Mouse (Mus musculus) erythroid progenitor cell, adult 5-6 weeks (primary cell): ENCODE measurements around the gene Dnm2. TPM values are rescaled to one million over a fixed set of nuclear protein-coding genes. Genes with fewer than 3 reads are reported as not detected.
"Not testable (repeated sequence)": the region's sequence is repeated elsewhere in the genome, so short reads cannot be mapped to it uniquely, and the experiment has no call there.

Source experiments
- ATAC-seq: replicated peaks from 2 replicates; pipeline ENCODE4 v1.8.0; 2016; ENCODE audit warnings: moderate number of reproducible peaks, mild to moderate bottlenecking, moderate TSS enrichment, inconsistent platforms; ENCODE audit not compliant: poor library complexity, low FRiP score, severe bottlenecking
- total RNA-seq, 2 experiments: library from RNA; stranded (forward) in 1 of 2; stranded (reverse) in 1 of 2; fragments of 150-400 nt in 1 of 2; fragments of 186-747, 209-891 nt in 1 of 2; gene quantifications; 2 replicates each; pipeline versions ENCODE4 v1.2.3 to v1.2.4; 2015 to 2017; ENCODE audit warnings: low replicate concordance in 2 of 2

Gene Dnm2
- total RNA-seq, 2 experiments from 2014 or later: 129 to 184 TPM

DNA sequence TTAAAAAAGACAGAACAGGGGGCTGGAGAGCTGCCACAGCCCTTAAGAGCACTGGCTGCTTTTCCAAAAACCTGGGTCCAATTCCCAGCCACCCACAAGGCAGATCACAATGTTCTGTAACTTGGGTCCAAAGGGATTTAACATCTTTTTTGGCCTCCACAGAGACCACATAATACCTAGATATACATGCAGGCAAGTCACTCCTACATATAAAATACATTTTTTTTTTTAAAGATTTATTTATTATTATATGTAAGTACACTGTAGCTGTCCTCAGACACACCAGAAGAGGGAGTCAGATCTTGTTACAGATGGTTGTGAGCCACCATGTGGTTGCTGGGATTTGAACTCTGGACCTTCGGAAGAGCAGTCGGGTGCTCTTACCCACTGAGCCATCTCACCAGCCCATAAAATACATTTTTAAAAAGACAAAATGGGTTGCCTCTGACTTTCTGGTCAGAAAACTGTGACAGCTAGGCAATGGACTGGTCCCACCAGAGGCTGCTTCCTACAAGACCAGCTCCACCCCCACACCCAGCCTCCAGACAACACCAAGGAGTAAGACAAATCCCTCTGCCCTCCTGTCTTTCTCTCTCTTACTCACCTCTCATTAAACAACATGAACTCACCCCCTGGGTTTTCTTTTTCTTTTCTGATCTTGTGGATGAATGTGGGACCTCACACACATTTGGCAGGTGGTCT lies 102.5 kb downstream of the Dnm2 start:
- no peak for ATAC-seq

DNA sequence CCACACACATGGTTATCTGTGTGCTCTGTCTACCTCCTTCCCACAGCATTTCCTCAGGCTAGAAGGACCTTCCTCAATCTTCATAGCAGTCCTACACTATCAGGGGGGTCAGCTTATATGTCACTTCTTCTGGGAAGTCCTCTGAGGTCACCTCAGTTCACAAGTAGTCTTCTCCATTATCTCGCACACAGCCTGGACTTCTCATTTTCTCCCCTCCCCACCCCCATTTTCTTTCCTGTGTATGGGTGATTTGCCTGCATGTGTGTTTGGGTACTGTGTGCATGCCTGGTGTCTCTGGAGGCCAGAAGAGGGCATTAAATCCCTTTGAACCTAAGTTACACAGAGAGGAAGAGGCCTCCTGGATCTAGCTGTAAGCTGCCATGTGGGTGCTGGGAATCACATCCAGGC lies 103.2 kb downstream of the Dnm2 start:
- no peak for ATAC-seq

DNA sequence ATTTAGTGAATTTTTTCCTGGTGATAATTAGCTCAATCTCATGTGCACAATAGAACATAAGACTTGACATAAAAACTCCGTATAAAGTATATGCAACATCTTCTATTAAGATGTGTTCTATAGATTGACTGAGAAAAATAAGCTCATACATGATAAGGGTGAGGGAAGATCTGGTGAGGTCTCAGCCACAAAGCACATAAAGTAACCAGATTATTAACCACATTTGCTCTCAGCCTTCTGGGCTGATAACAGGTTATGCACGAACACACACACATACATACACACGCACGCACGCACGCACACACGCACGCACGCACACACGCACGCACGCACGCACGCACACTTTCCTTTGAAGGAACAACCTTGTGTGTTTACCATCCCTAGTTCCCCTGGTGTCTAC lies 111.8 kb downstream of the Dnm2 start:
- no peak for ATAC-seq

GRCm38 (mm10) chr9:21537009-21537408 lies 112.3 kb downstream of the Dnm2 start:
- ATAC-seq: no peak

- ATAC-seq: no peak; the same call in 1 of the 2 replicates
Observed at GRCm38 (mm10) chr9:21539981-21540753, 115.5 kb downstream of the Dnm2 start.

DNA sequence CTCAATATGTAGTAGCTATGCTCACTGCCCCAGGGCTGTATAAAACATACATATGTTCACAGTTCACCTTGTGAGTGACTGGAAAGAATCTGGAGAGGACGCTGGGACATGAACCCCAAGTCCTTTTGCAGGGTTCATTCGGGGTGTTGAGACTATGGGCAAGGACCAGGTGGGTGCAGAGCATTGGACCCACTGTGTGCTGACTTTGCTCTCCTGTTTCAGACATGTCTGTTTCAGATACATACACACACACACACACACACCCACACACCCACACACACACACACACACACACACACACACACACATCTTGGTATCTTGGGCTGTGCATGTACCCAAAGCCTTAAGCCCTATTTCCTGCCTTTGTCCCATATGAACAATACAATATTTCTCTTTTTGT lies 117.3 kb downstream of the Dnm2 start:
- ATAC-seq: not testable (repeated sequence)

GRCm38 (mm10) chr9:21545351-21545915 lies 120.7 kb downstream of the Dnm2 start:
- ATAC-seq: no peak; the same call in 1 of the 2 replicates

- peak; percentile 87 for ATAC-seq
Observed at GRCm38 (mm10) chr9:21545916-21546788, 121.4 kb downstream of the Dnm2 start.

DNA sequence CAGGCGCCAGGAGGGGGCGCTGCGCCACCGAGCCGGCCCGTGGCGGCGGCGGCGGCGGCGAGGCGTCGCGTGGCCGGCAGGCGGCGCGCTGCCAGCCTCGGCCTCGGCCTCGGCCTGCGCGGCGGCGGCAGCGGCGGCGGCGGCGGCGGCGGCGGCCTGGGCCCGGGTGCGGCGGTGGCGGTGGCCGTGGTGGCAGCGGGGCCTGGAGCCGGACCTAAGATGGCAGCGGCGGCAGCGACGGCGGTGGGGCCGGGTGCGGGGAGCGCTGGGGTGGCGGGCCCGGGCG lies 122.0 kb downstream of the Dnm2 start, which contains the start of gene Carm1:
Gene Carm1, plus strand, starts transcription at position 106 of the 286 bp plus-strand sequence.
- ATAC-seq: no peak

GRCm38 (mm10) chr9:21547075-21547941 lies 122.6 kb downstream of the Dnm2 start:
- peak; percentile 22; the same call in 1 of the 2 replicates for ATAC-seq

- ATAC-seq: no peak
Observed at GRCm38 (mm10) chr9:21551049-21551448, 126.3 kb downstream of the Dnm2 start.

- ATAC-seq: no peak
Observed at GRCm38 (mm10) chr9:21553607-21554273, 129.0 kb downstream of the Dnm2 start.

DNA sequence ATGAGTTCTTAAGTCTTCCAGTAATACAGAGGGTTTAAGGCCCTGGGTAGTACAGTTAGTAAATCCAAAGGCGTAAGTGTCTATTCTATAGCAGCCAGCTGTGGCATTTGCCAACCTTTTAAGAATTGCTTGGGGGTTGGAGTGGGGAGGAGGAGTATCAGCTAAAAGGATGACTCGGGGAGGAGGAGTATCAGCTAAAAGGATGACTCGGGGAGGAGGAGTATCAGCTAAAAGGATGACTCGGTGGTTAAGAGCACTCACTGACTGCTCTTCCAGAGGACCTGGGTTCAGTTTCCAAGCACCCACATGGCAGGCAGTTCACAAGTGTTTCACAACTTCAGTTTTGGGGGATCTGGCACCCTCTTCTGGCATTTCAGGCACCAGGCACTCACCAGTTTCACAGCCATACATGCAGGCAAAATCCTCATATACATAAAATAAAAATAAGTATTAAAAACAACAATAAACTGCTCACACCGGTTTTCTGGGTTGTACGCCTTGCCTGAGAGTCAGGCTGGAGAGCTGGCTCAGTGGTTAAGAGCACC lies 130.6 kb downstream of the Dnm2 start:
- peak; percentile 69 for ATAC-seq

- no peak for ATAC-seq
Observed at GRCm38 (mm10) chr9:21556996-21557395, 132.3 kb downstream of the Dnm2 start.
